Mouse (Mus musculus): Measurements from ENCODE around the gene Ap1ar. TPM values are rescaled to one million over a fixed set of nuclear protein-coding genes. Genes with fewer than 3 reads are reported as not detected.

Ap1ar gene
- polyA plus RNA-seq, 2 experiments: 12.4 to 15.3 TPM

DNA sequence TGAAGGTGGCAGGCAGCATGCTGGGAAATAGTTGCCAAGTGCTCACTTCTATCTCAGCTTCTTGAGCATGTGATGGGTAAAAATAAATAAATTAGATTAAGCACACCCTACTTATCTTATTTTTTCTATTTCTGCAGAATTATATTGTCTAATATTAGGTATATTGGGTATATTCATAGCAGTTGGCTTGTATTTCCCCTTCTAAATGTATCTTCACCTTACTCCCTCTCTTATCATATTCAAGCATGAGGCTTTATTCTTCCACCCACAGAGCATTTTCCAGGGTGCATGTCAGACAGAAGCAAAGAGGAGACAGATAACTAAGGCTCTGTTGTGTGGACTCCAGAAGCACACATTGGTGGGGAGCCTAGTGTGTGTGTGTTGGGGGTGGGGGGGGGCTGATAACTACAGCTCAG, 79.4 kb downstream of the Ap1ar start:
- Histone ChIP-seq H3K4me2 (ENCODE audit: low read depth) (no peak overlapping the region), H3K9me3 (ENCODE audit: control insufficient read depth, low read length) (no peaks in the 10 kb centered on the region), H3K27me3 (ENCODE audit: control insufficient read depth, insufficient read depth, low read length) (no peaks in the 10 kb centered on the region), H3K4me3 (ENCODE audit: insufficient read depth in 1 of 2, low read depth in 2 of 2, low read length in 2 of 2) (no peak overlapping the region), H3K27ac (no peak overlapping the region), H3K36me3 (replicated peaks; ENCODE audit: control insufficient read depth, insufficient read depth, low read depth) (no peaks in the 10 kb centered on the region), H3K4me1 (replicated peaks; ENCODE audit: control insufficient read depth in 2 of 2, insufficient read depth in 2 of 2, low read length in 1 of 2) (peaks cover 0 to 5% of the 10 kb centered on the region in 2 experiments; a peak in 2 of 4 replicates), H3K9ac (replicated peaks) (no peak overlapping the region)
- TF ChIP-seq CTCF (IDR thresholded peaks at IDR 0.05; ENCODE audit: low read depth) (no peak), EP300 (IDR thresholded peaks at IDR 0.05; ENCODE audit: low read depth) (no peak)
- ATAC-seq (ENCODE audit: insufficient read depth) (peak; percentile 74), DNase-seq (ENCODE audit: low read depth in 3 of 3, low spot score in 3 of 3) (no peak)

Other genes starting within 250 kb of the Ap1ar start
- 0.01 and 0.21 TPM in 2 replicates for gene Neurog2, start 204.4 kb downstream of the Ap1ar start, polyA plus RNA-seq (2012; rRNA removed)
- gene Neurog2, start 204.4 kb downstream of the Ap1ar start, polyA plus RNA-seq (2014; fragmentation: Nextera tagmentation; extraction: Ambion mirVana): not detected in 2 replicates
- gene Alpk1, start 57.0 kb downstream of the Ap1ar start, polyA plus RNA-seq (2012; rRNA removed): 0.38 and 0.59 TPM in 2 replicates
- gene Alpk1, start 57.0 kb downstream of the Ap1ar start, polyA plus RNA-seq (2014; fragmentation: Nextera tagmentation; extraction: Ambion mirVana): 0.19 and 0.37 TPM in 2 replicates
- gene Tifa, start 47.7 kb downstream of the Ap1ar start, polyA plus RNA-seq (2012; rRNA removed): 5.4 and 8.6 TPM in 2 replicates
- gene Tifa, start 47.7 kb downstream of the Ap1ar start, polyA plus RNA-seq (2014; fragmentation: Nextera tagmentation; extraction: Ambion mirVana): 15.2 and 15.9 TPM in 2 replicates
- gene Fam241a, start 58.8 kb upstream of the Ap1ar start, polyA plus RNA-seq (2012; rRNA removed): 16.9 and 24.2 TPM in 2 replicates
- gene Fam241a, start 58.8 kb upstream of the Ap1ar start, polyA plus RNA-seq (2014; fragmentation: Nextera tagmentation; extraction: Ambion mirVana): 51.9 and 56.9 TPM in 2 replicates

Data from liver, embryonic 14.5 days (tissue).